Mouse (Mus musculus) midbrain, embryonic 10.5 days (tissue): ENCODE data around the gene Ddx23. TPM values are rescaled to one million over a fixed set of nuclear protein-coding genes. Genes with fewer than 3 reads are reported as not detected.

Experiments used
- DNase-seq: peaks from one replicate; pipeline ENCODE4 v3.0.0-alpha.2; 2017; ENCODE audit warnings: low spot score
- H3K27ac ChIP-seq: fragments of 300-500 bp; sonication (generic); replicated peaks from 2 replicates; pipeline ENCODE4 v1.5.1; 2016; ENCODE audit warnings: mild to moderate bottlenecking
- H3K27me3 ChIP-seq: fragments of 300-500 bp; sonication (generic); 2 replicates; pipeline ENCODE4 v1.6.1; 2016; ENCODE audit warnings: low read depth, mild to moderate bottlenecking; ENCODE audit not compliant: poor library complexity, severe bottlenecking
- H3K36me3 ChIP-seq: fragments of 300-500 bp; sonication (generic); 2 replicates; pipeline ENCODE4 v1.6.1; 2016; ENCODE audit warnings: mild to moderate bottlenecking, moderate library complexity
- H3K4me1 ChIP-seq: fragments of 300-500 bp; sonication (generic); 2 replicates; pipeline ENCODE4 v1.6.1; 2016
- H3K4me3 ChIP-seq: fragments of 300-500 bp; sonication (generic); 2 replicates; pipeline ENCODE4 v1.5.1; 2016; ENCODE audit warnings: mild to moderate bottlenecking, moderate library complexity
- H3K9me3 ChIP-seq: fragments of 300-500 bp; sonication (generic); replicated peaks from 2 replicates; pipeline ENCODE4 v1.6.1; 2016; ENCODE audit warnings: mild to moderate bottlenecking
- WGBS: fragments of 180-500 bp; shearing (Covaris S2); methylation state at CpG from one replicate; pipeline ENCODE4 v1.1.7; 2016; 5-methylcytosine and 5-hydroxymethylcytosine counted together
- polyA plus RNA-seq: library from polyadenylated mRNA; unstranded; fragments of >200 nt; fragmentation: Nextera tagmentation; extraction: Ambion mirVana; gene quantifications from 2 replicates; pipeline ENCODE4 v1.2.1, GENCODE M21; 2016

The Ddx23 gene
- polyA plus RNA-seq, 1 experiment from 2014 or later = 27.2 TPM

DNA sequence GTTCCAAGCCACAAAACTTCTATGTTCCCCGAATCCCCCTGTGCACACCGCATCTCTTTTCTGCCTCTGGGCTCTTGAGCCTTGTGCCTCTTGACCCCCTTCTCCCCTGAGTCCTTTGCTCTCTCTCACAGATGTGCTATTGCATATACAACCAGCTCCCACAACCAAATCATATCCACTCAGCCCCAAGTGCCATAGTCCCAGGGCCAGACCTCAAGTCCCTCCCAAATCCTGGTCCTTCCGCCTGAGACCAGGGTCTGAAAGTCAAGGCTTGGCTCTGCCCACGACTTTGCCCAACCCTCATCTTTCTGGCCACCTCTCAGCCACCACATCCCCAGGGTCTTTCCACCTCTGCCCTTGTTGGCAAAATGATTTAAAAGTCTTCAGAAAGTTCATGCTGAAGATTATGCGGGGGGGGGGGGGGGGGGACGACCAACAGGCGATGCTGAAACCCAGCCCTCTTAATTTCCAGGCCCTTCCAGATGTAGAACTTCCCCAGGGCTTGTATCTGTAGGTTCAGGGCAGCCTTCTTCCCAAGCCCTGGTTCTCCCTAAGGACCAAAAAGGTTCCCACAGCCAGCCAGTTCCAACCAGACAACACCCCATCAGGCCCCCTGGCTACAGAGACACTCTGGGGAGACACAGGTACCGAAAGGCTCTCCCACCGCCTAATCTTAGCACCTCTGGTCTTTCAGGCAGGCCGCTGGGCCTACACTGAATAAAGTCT lies 54.5 kb downstream of the Ddx23 start:
- Histone ChIP-seq H3K4me1 (peaks cover 42% of the 10 kb centered on the region), H3K4me3 (peak overlapping the region; percentile 87), H3K27ac (peak overlapping the region; percentile 97), H3K9me3 (no peaks in the 10 kb centered on the region), H3K36me3 (peaks cover 34% of the 10 kb centered on the region), H3K27me3 (peaks cover 14% of the 10 kb centered on the region)
- WGBS = 20% methylated on average over 10 of the region's 10 CpGs
- DNase-seq = no peak

DNA sequence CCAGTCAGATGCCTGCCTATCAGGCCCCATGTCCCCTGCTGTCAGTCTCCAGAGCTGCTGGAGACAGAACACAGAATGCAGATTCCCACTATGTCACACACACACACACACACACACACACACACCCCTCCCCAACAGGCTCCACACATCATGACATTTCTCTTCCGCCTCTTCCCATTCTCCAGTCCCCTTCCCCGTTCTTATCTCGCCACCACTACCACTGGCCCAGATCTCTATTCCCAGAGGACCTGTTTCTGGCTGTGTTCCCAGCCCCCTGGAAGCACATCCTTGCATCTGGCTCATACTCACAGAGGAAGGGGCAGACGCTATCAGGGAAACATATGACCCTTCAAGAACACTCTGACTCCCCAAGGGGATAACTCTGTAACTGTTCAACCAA lies 55.1 kb downstream of the Ddx23 start:
- Histone ChIP-seq H3K27ac (peak overlapping the region; percentile 97), H3K36me3 (peaks cover 41% of the 10 kb centered on the region), H3K9me3 (no peaks in the 10 kb centered on the region), H3K27me3 (peaks cover 14% of the 10 kb centered on the region), H3K4me3 (peak overlapping the region; percentile 87), H3K4me1 (peaks cover 49% of the 10 kb centered on the region)
- 61% methylated on average over 4 of the region's 4 CpGs for WGBS
- no peak for DNase-seq

DNA sequence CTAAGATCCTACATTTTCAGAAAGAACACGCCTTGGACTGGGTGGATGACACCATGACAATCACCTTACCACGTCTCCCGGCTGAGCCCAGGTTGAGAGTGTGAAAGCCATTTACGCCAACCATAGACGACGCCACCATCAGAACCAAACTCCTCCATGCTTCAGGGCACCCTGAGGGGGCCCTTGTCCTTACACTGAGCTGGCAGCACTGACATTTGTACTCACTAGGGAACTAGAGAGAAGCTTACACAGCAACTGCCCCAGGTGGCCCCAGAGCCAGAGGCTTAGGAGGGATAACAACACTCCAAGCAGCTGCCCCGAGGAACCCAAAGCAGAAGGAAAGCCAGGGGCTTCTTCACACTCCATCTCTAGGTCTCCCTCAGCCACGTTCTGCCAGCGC lies 56.0 kb downstream of the Ddx23 start:
- DNase-seq = no peak
- peaks cover 55% of the 10 kb centered on the region for H3K4me1 ChIP-seq
- H3K9me3 ChIP-seq = no peaks in the 10 kb centered on the region
- 69% methylated on average over 9 of the region's 9 CpGs for WGBS
- peaks cover 13% of the 10 kb centered on the region for H3K27me3 ChIP-seq
- peak overlapping the region; percentile 87; the same call in 1 of the 2 replicates for H3K4me3 ChIP-seq
- H3K27ac ChIP-seq = no peak overlapping the region
- H3K36me3 ChIP-seq = peaks cover 49% of the 10 kb centered on the region

DNA sequence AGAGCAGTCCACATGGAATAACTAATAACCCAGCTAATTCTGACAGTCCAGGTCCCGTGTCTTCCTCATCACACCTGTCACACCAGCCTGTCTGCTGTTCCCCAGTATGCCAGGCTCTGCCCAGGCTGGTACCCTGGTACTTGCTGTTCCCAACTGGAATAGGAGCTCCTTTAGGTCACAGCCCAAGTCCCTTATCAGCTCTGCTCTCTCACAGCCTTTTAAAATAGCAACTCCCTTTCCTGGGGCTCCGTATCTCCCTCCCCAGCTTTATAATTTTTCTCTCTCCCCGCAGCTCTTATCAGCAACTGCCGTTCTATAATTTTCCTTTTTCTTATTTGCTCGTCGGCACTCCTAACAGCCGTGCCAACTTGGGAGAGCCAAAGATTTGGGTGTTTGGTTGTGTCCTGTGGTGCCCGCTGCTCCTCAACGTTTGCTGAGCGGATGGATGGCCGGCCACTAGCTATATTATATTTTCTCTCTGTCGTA lies 56.6 kb downstream of the Ddx23 start:
- DNase-seq = no peak
- H3K27me3 ChIP-seq = peaks cover 7% of the 10 kb centered on the region; the same call in 1 of the 2 replicates
- H3K9me3 ChIP-seq = no peaks in the 10 kb centered on the region
- no peak overlapping the region for H3K4me3 ChIP-seq
- WGBS = 91% methylated on average over 12 of the region's 12 CpGs
- peaks cover 55% of the 10 kb centered on the region for H3K36me3 ChIP-seq
- no peak overlapping the region for H3K27ac ChIP-seq
- H3K4me1 ChIP-seq = peaks cover 55% of the 10 kb centered on the region

DNA sequence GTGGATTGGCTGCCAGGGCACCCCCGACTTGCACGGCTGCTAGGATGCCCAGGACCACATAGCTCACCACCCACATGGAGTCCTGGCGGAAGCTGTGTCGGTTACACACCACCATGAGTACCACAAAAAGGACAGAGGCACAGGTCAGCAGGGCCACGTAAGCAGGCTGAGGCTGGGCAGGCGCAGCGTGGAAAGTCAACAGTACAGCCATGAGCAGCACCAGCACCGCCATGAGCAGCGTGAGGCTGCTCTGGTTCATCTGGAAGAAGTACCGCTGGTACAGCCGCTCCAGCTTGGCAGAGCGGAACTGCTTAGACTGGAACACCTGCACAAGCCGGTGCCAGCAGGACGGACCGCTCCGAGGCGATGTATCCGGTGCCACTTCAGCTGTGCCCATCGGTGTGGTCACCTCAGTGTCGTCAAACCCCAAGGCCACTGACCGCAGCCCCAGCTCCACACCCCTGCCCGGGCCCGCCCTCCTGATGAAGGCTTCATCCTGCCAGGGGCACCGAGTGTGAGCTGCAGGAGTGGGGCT lies 58.6 kb downstream of the Ddx23 start:
- Histone ChIP-seq H3K4me1 (peaks cover 45% of the 10 kb centered on the region), H3K36me3 (peaks cover 75% of the 10 kb centered on the region), H3K27me3 (no peaks in the 10 kb centered on the region), H3K27ac (no peak overlapping the region), H3K9me3 (no peaks in the 10 kb centered on the region), H3K4me3 (no peak overlapping the region)
- DNase-seq = no peak
- 95% methylated on average over 24 of the region's 24 CpGs for WGBS

DNA sequence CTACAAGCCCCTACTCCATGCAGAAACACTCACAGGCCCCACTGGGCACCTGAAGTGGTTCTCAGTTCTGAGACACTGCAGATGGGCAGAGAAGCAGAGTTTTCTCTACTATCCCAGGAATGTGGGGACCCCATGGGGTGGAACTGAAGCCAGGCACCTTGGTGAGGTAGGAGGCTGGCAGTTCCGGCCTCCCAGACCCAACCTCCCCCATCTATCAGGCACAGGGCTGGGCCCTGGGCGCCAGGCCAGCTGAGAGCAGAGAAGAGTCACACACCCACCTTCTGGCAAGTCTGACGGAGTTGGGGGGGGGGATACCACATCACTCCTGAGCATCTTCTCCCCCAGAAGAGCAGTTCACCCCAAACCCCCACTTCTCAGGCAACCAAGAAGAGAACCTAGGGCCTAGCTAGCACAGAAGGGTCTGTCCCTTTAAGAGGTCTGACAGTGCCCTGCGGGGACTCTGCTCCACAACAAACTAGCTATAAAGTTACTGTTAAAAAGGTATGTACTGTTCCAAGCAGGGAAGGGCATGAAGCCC lies 59.7 kb downstream of the Ddx23 start:
- Histone ChIP-seq H3K27me3 (no peaks in the 10 kb centered on the region), H3K9me3 (no peaks in the 10 kb centered on the region), H3K4me1 (peaks cover 35% of the 10 kb centered on the region), H3K4me3 (no peak overlapping the region), H3K27ac (0 out of 2 replicates have a peak overlapping the region, but pooled peaks have one; percentile 19), H3K36me3 (peaks cover 86% of the 10 kb centered on the region)
- no peak for DNase-seq
- WGBS = 72% methylated on average over 4 of the region's 4 CpGs

DNA sequence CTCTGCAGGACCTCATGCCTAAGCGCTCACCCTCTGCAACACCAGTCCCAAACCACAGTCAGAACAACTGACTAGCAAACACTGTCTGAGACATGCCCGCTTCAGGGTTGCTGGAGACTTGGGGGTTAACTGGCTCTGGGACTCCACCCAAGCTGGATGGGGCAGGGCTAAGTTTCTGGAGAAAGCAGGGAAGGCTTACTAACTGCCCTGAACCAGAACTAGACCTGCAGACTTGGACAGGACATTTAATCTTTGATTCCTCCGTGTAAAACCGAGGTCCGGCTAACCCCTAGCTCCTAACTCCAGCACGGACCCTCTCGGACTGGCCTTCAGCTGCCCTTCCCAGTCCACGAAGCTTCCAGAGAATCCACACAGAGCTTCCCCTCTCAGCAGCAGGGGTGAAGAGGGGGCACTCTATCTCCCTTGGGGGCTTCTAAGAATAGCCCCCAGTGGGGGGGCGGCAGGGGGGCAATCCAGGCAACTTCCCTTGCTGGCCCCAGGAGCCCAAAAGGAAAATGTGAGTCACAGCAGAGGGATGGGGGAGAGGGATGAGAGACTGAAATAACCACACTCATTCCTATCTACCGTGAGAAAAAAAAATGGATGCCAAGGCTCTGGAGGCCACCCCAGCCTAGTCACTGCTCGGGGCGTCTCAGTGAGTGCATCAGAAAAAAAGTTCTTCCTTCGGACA lies 60.4 kb downstream of the Ddx23 start:
- no peak overlapping the region for H3K4me3 ChIP-seq
- peaks cover 93% of the 10 kb centered on the region for H3K36me3 ChIP-seq
- no peaks in the 10 kb centered on the region for H3K9me3 ChIP-seq
- H3K27ac ChIP-seq = 0 out of 2 replicates have a peak overlapping the region, but pooled peaks have one; percentile 19
- DNase-seq = no peak
- H3K27me3 ChIP-seq = no peaks in the 10 kb centered on the region
- peaks cover 29% of the 10 kb centered on the region for H3K4me1 ChIP-seq
- 62% methylated on average over 13 of the region's 13 CpGs for WGBS

DNA sequence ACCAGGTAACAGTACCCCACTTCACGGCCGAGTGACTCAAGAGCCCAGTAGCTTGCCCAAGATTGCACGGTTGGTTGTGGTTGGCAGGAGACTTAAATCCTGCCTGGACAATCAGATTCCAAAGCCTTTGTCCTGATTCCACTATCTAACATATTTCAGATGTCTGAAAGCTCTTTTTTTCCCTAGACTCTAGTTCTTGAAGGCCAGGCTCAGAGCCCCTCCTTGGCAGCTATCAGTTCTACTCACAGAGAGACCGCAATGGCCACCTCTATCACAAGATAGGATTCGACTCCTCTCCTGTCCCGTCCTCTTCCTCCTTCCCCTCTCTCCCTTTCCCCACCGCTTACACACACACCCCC lies 60.9 kb downstream of the Ddx23 start:
- no peak for DNase-seq
- Histone ChIP-seq H3K9me3 (no peaks in the 10 kb centered on the region), H3K4me1 (peaks cover 23% of the 10 kb centered on the region), H3K4me3 (no peak overlapping the region), H3K36me3 (peaks cover 96% of the 10 kb centered on the region), H3K27ac (no peak overlapping the region), H3K27me3 (no peaks in the 10 kb centered on the region)
- 83% methylated on average over 7 of the region's 7 CpGs for WGBS

DNA sequence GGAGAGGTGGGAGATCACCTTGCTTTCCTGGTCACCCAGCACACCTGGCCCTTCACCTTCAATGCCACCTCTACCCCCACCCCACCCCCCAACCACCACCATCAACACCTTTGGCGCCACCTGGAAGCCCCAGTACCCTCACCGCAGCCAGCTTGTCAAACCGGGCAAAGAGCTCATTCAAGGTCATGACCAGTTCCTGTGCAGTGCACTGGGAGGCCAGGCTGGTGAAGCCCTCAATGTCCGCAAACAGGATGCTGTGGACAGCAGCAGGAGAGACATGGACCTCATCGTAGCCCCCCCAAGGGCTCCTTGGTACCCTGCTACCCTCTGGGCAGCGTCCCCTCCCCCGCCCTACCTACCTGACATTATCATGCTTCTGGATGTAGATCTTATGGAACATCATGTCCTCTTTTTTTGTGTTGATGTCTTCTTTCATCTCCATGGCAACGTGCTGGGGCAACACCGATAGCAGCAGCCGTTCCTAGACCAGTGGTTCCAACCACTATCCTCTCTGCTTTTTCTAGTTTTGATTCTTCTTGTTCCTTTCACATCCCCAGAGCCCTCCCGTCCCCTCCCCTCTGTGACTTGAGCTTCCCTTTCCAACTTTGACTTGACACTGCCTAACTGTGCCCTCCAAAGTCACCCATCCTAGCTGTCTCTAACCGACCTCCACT lies 62.5 kb downstream of the Ddx23 start:
- H3K27me3 ChIP-seq = no peaks in the 10 kb centered on the region
- H3K9me3 ChIP-seq = no peaks in the 10 kb centered on the region
- peaks cover 21% of the 10 kb centered on the region for H3K4me1 ChIP-seq
- H3K4me3 ChIP-seq = no peak overlapping the region
- H3K36me3 ChIP-seq = peaks cover 99% of the 10 kb centered on the region
- no peak for DNase-seq
- H3K27ac ChIP-seq = no peak overlapping the region
- WGBS = 86% methylated on average over 12 of the region's 12 CpGs

DNA sequence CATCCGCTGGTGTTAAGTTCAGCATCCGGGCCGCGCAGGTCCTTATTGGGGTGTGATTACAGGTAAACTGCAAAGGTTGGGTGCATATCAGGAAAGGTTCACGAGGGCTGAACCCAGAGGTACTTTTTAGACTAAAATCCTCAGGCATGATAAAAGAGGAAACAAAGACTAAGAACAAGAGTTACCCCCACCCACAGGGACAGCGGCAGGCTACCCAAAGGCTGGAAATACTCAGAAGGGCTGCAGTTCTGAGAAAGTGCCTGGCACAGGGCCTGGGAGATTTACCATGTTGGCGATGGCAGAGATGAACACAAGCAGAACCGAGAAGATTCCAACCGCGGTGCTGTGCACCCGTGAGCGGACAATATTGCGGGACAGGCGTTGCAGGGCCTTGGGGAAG lies 66.1 kb downstream of the Ddx23 start:
- no peak for DNase-seq
- no peaks in the 10 kb centered on the region; the same call in 1 of the 2 replicates for H3K4me1 ChIP-seq
- H3K9me3 ChIP-seq = no peaks in the 10 kb centered on the region
- H3K27me3 ChIP-seq = no peaks in the 10 kb centered on the region
- peaks cover 100% of the 10 kb centered on the region for H3K36me3 ChIP-seq
- no peak overlapping the region for H3K4me3 ChIP-seq
- 95% methylated on average over 14 of the region's 14 CpGs for WGBS
- H3K27ac ChIP-seq = no peak overlapping the region
